Mouse (Mus musculus) layer of hippocampus, postnatal 36 days (tissue): ENCODE results near the gene Stx1a. TPM values are rescaled to one million over a fixed set of nuclear protein-coding genes. Genes with fewer than 3 reads are reported as not detected.

Experiments used
- DNase-seq, 2 experiments: peaks; one replicate each; pipeline ENCODE4 v3.0.0; 2022
- total RNA-seq, 2 experiments: library from RNA; stranded (reverse); gene quantifications; 2 replicates each; pipeline ENCODE4 v1.2.3; 2021

Stx1a gene
- total RNA-seq, 2 experiments from 2014 or later: 96.3 to 96.4 TPM

GRCm38 (mm10) chr5:135089653-135090052 lies 66.4 kb downstream of the Stx1a start, which contains the start of gene Mlxipl:
TSS of gene Mlxipl (plus strand) at chr5:135089890.
- DNase-seq: no peak

Other genes starting within 250 kb of the Stx1a start
- gene Tmem270, start 116.7 kb upstream of the Stx1a start, total RNA-seq: not detected
- gene Cldn13, start 108.0 kb upstream of the Stx1a start, total RNA-seq: not detected
- 1 to 10 TPM; 7.1 to 8.4 TPM for gene Mettl27, start 91.1 kb upstream of the Stx1a start, total RNA-seq
- gene Cldn4, start 76.5 kb upstream of the Stx1a start, total RNA-seq: not detected
- under 1 TPM; 0.61 to 0.92 TPM for gene Cldn3, start 37.3 kb upstream of the Stx1a start, total RNA-seq
- 10 to 100 TPM; 27.7 to 33.1 TPM for gene Abhd11, start 14.3 kb upstream of the Stx1a start, total RNA-seq
- gene Dnajc30, start 40.7 kb downstream of the Stx1a start, total RNA-seq: 10 to 100 TPM; 38.3 to 38.4 TPM
- gene Bud23, start 41.5 kb downstream of the Stx1a start, total RNA-seq: 10 to 100 TPM; 49.4 to 60.1 TPM
- 10 to 100 TPM; 27.1 to 30.9 TPM for gene Vps37d, start 54.8 kb downstream of the Stx1a start, total RNA-seq
- gene Mlxipl, start 66.4 kb downstream of the Stx1a start, total RNA-seq: 1 to 10 TPM; 3.6 to 5.2 TPM
- gene Tbl2, start 126.2 kb downstream of the Stx1a start, total RNA-seq: 10 to 100 TPM; 32.3 to 33.0 TPM
- 10 to 100 TPM; 51.2 to 51.5 TPM for gene Bcl7b, start 144.8 kb downstream of the Stx1a start, total RNA-seq
- gene Baz1b, start 163.8 kb downstream of the Stx1a start, total RNA-seq: 10 to 100 TPM; 78.5 to 86.3 TPM
- gene Fzd9, start 227.7 kb downstream of the Stx1a start, total RNA-seq: 1 to 10 TPM; 4.1 to 5.7 TPM